Comparison of ENCODE assay signal across 19 mouse cellular contexts in the genomic region with DNA sequence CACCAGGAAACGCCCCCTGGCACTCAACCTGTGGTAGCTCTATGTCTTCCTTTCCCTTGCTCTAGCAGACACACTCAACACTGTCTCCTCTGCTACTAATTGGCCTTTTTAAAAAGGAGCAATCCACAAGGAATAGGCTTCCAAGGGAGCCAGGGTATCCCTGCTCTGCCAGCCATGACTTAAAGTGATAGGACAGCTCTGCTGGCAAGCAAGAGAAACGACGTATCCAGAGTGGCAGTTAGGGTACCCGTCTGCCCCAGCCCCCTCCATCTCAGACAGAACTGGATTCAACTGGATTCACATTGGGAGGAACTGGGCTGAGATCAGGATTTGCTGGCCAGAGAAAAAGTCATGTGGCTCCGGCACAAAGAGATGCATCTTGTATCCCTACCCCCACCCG.
DNase-seq lines count a peak whose midpoint lies in the region; ATAC-seq and TF ChIP-seq lines count a peak whose summit lies in the region.
"Had no signal": no experiment of that assay in that cellular context is flagged by ENCODE, and none has a peak within 500 bp of the region (broad histone marks: within the 10 kb centered on the region; RNA-seq: fewer than 3 reads in every experiment).

No protein-coding gene starts in this region.

- H3K9ac ChIP-seq in forebrain, postnatal 0 days, result peak overlapping the region; percentile 10; the same call in 1 of the 2 replicates
- H3K9ac ChIP-seq in forebrain, embryonic 14.5 days (ENCODE audit: low read length), result no peak overlapping the region
- H3K9ac ChIP-seq in midbrain, postnatal 0 days (replicated peaks; ENCODE audit: low read length, poor library complexity, severe bottlenecking), result 0 out of 2 replicates have a peak overlapping the region, but pooled peaks have one; percentile 29
- no peak overlapping the region for H3K9ac ChIP-seq in midbrain, embryonic 14.5 days (replicated peaks; ENCODE audit: low read length)
- H3K9ac ChIP-seq: embryonic facial prominence, embryonic 15.5 days had no signal

- H3K4me2 ChIP-seq in forebrain, postnatal 0 days (ENCODE audit: low read depth), result peak overlapping the region; percentile 70
- no peak overlapping the region for H3K4me2 ChIP-seq in forebrain, embryonic 14.5 days (ENCODE audit: low read length)
- 0 out of 2 replicates have a peak overlapping the region, but pooled peaks have one; percentile 91 for H3K4me2 ChIP-seq in midbrain, postnatal 0 days (ENCODE audit: low read depth, low read length, poor library complexity, severe bottlenecking)
- H3K4me2 ChIP-seq in midbrain, embryonic 14.5 days (ENCODE audit: low read length), result no peak overlapping the region
- H3K4me2 ChIP-seq: embryonic facial prominence, embryonic 15.5 days had no signal

- H3K36me3 ChIP-seq in forebrain, postnatal 0 days (ENCODE audit: insufficient read depth), result no peaks in the 10 kb centered on the region
- no peaks in the 10 kb centered on the region for H3K36me3 ChIP-seq in forebrain, embryonic 14.5 days (ENCODE audit: control insufficient read depth, insufficient read depth, low read length)
- no peaks in the 10 kb centered on the region for H3K36me3 ChIP-seq in midbrain, postnatal 0 days (ENCODE audit: insufficient read depth, low read length)
- no peaks in the 10 kb centered on the region for H3K36me3 ChIP-seq in midbrain, embryonic 14.5 days (ENCODE audit: control insufficient read depth, insufficient read depth, low read length)
- H3K36me3 ChIP-seq in embryonic facial prominence, embryonic 10.5 days (replicated peaks), result no peaks in the 10 kb centered on the region
- H3K36me3 ChIP-seq: embryonic facial prominence, embryonic 15.5 days had no signal

- whole genome bisulfite sequencing in forebrain, postnatal 0 days, result 49% methylated on average over 6 of the region's 6 CpGs
- 54% methylated on average over 6 of the region's 6 CpGs for WGBS in forebrain, embryonic 14.5 days
- 60% methylated on average over 6 of the region's 6 CpGs for WGBS in midbrain, postnatal 0 days
- WGBS in midbrain, embryonic 14.5 days, result 55% methylated on average over 6 of the region's 6 CpGs
- WGBS in embryonic facial prominence, embryonic 10.5 days, result 63% methylated on average over 6 of the region's 6 CpGs

- TF ChIP-seq CTCF in forebrain, postnatal 0 days (IDR thresholded peaks at IDR 0.05; ENCODE audit: low read depth), result no peak
- no peak for TF ChIP-seq CTCF in midbrain, postnatal 0 days (IDR thresholded peaks at IDR 0.05)

- H3K4me3 ChIP-seq in forebrain, postnatal 0 days (ENCODE audit: low read depth, low read length), result no peak overlapping the region
- H3K4me3 ChIP-seq in forebrain, embryonic 14.5 days (ENCODE audit: low read depth, low read length), result no peak overlapping the region
- no peak overlapping the region for H3K4me3 ChIP-seq in midbrain, postnatal 0 days (ENCODE audit: low read depth, low read length)
- H3K4me3 ChIP-seq in midbrain, embryonic 14.5 days (replicated peaks; ENCODE audit: low read depth, low read length), result no peak overlapping the region
- H3K4me3 ChIP-seq in embryonic facial prominence, embryonic 10.5 days, result no peak overlapping the region
- H3K4me3 ChIP-seq: embryonic facial prominence, embryonic 15.5 days; layer of hippocampus, adult 2 months had no signal

- H3K4me1 ChIP-seq in forebrain, postnatal 0 days (ENCODE audit: insufficient read depth), result peaks cover 10% of the 10 kb centered on the region
- H3K4me1 ChIP-seq in forebrain, embryonic 14.5 days (ENCODE audit: control insufficient read depth, insufficient read depth, low read length), result peaks cover 11% of the 10 kb centered on the region
- peaks cover 13% of the 10 kb centered on the region; the same call in 1 of the 2 replicates for H3K4me1 ChIP-seq in midbrain, postnatal 0 days (ENCODE audit: insufficient read depth, low read length)
- peaks cover 31% of the 10 kb centered on the region for H3K4me1 ChIP-seq in midbrain, embryonic 14.5 days (ENCODE audit: control insufficient read depth, insufficient read depth, low read length)
- H3K4me1 ChIP-seq in embryonic facial prominence, embryonic 10.5 days, result peaks cover 78% of the 10 kb centered on the region

- ATAC-seq in forebrain, postnatal 0 days, result no peak
- no peak for ATAC-seq in forebrain, embryonic 14.5 days
- no peak for ATAC-seq in midbrain, postnatal 0 days (ENCODE audit: low FRiP score)
- no peak for ATAC-seq in midbrain, embryonic 14.5 days (ENCODE audit: low FRiP score, low TSS enrichment)
- ATAC-seq: midbrain, embryonic 16.5 days had no signal

- no peaks in the 10 kb centered on the region for H3K9me3 ChIP-seq in forebrain, postnatal 0 days (ENCODE audit: low read length)
- no peaks in the 10 kb centered on the region for H3K9me3 ChIP-seq in forebrain, embryonic 14.5 days (replicated peaks; ENCODE audit: control insufficient read depth, low read length)
- no peaks in the 10 kb centered on the region for H3K9me3 ChIP-seq in midbrain, postnatal 0 days (ENCODE audit: low read length)
- H3K9me3 ChIP-seq in midbrain, embryonic 14.5 days (ENCODE audit: control insufficient read depth, low read length), result no peaks in the 10 kb centered on the region
- no peaks in the 10 kb centered on the region for H3K9me3 ChIP-seq in embryonic facial prominence, embryonic 10.5 days
- H3K9me3 ChIP-seq: embryonic facial prominence, embryonic 15.5 days had no signal

- DNase-seq in forebrain, postnatal 0 days, result no peak
- DNase-seq in forebrain, embryonic 14.5 days (ENCODE audit: low spot score), result no peak
- DNase-seq in midbrain, postnatal 0 days (ENCODE audit: low spot score), result peak; percentile 61
- no peak for DNase-seq in midbrain, embryonic 14.5 days
- no peak for DNase-seq in embryonic facial prominence, embryonic 10.5 days (ENCODE audit: low spot score)
- no peak for DNase-seq in spleen, postnatal 36 days (ENCODE audit: low spot score in 2 of 2)
- DNase-seq in frontal cortex, postnatal 36 days (ENCODE audit: low spot score in 2 of 2), result no peak
- DNase-seq: adrenal gland, adult 8-10 months; embryo, embryonic 11 days; heart, postnatal 36 days; kidney, adult 18-20 months; kidney, postnatal 10 days; layer of hippocampus, postnatal 36 days; liver; lung, postnatal 10 days; thymus, postnatal 4 days had no signal

- H3K27ac ChIP-seq in forebrain, postnatal 0 days (ENCODE audit: low read depth, low read length), result peak overlapping the region; percentile 45
- H3K27ac ChIP-seq in forebrain, embryonic 14.5 days (ENCODE audit: low read depth, low read length), result no peak overlapping the region
- H3K27ac ChIP-seq in midbrain, postnatal 0 days (ENCODE audit: low read depth, low read length), result no peak overlapping the region
- H3K27ac ChIP-seq in midbrain, embryonic 14.5 days (replicated peaks; ENCODE audit: low read depth, low read length), result no peak overlapping the region
- peak overlapping the region; percentile 24; the same call in 1 of the 2 replicates for H3K27ac ChIP-seq in embryonic facial prominence, embryonic 10.5 days (replicated peaks)
- H3K27ac ChIP-seq: embryonic facial prominence, embryonic 15.5 days; layer of hippocampus, adult 2 months had no signal

- peaks cover 11% of the 10 kb centered on the region; the same call in 1 of the 2 replicates for H3K27me3 ChIP-seq in forebrain, postnatal 0 days (ENCODE audit: insufficient read depth, low read length)
- H3K27me3 ChIP-seq in forebrain, embryonic 14.5 days (replicated peaks; ENCODE audit: control insufficient read depth, insufficient read depth, low read length), result peaks cover 13% of the 10 kb centered on the region
- H3K27me3 ChIP-seq in midbrain, postnatal 0 days (ENCODE audit: insufficient read depth, low read length), result no peaks in the 10 kb centered on the region
- H3K27me3 ChIP-seq in midbrain, embryonic 14.5 days (ENCODE audit: control insufficient read depth, insufficient read depth, low read length), result peaks cover 14% of the 10 kb centered on the region
- peaks cover 19% of the 10 kb centered on the region for H3K27me3 ChIP-seq in embryonic facial prominence, embryonic 10.5 days (replicated peaks; ENCODE audit: low read depth, poor library complexity, severe bottlenecking)
- H3K27me3 ChIP-seq: embryonic facial prominence, embryonic 15.5 days had no signal

Comparison
In these comparisons a context has a peak if more than half of its experiments do, and no peak if none do; other contexts are left out.
1. H3K27ac ChIP-seq: peak in forebrain, postnatal 0 days (single experiment) and embryonic facial prominence, embryonic 10.5 days (single experiment); none in forebrain, embryonic 14.5 days (single experiment), midbrain, postnatal 0 days (single experiment) and midbrain, embryonic 14.5 days (single experiment).
2. H3K4me2 ChIP-seq: peak in forebrain, postnatal 0 days (single experiment) and midbrain, postnatal 0 days (single experiment); none in forebrain, embryonic 14.5 days (single experiment) and midbrain, embryonic 14.5 days (single experiment).
3. H3K9ac ChIP-seq: peak in forebrain, postnatal 0 days (single experiment) and midbrain, postnatal 0 days (single experiment); none in forebrain, embryonic 14.5 days (single experiment) and midbrain, embryonic 14.5 days (single experiment).